Mouse (Mus musculus) heart, embryonic 14.5 days (tissue): ENCODE results near the gene Sirt7. TPM values are rescaled to one million over a fixed set of nuclear protein-coding genes. Genes with fewer than 3 reads are reported as not detected.

ENCODE experiments used
- ATAC-seq: fragments of 200-750 bp; cut with Nextera tagmentation; 2 replicates; pipeline ENCODE4 v1.8.0; 2017; ENCODE audit warnings: low read depth, moderate TSS enrichment; ENCODE audit not compliant: insufficient number of reproducible peaks, insufficient read depth, low FRiP score
- H3K27ac ChIP-seq, 2 experiments: fragments of 200-500 bp in 1 of 2; fragments of 300-500 bp in 1 of 2; sonication (generic) in 1 of 2; replicated peaks in 1 of 2; 2 replicates each; pipeline ENCODE4 v1.5.1; 2012 to 2014; ENCODE audit warnings: low read depth in 2 of 2, low read length in 2 of 2, control low read depth in 1 of 2, mild to moderate bottlenecking in 1 of 2, mixed read lengths in 1 of 2; ENCODE audit not compliant: control insufficient read depth in 1 of 2, insufficient read depth in 1 of 2
- H3K27me3 ChIP-seq: fragments of 300-500 bp; sonication (generic); 2 replicates; pipeline ENCODE4 v1.6.1; 2014; ENCODE audit warnings: mild to moderate bottlenecking, low read length, control low read depth; ENCODE audit not compliant: control insufficient read depth, insufficient read depth
- H3K36me3 ChIP-seq: fragments of 300-500 bp; sonication (generic); 2 replicates; pipeline ENCODE4 v1.6.1; 2014; ENCODE audit warnings: mild to moderate bottlenecking, control low read depth, low read length, mixed read lengths; ENCODE audit not compliant: control insufficient read depth, insufficient read depth
- H3K4me1 ChIP-seq, 2 experiments: fragments of 200-500 bp in 1 of 2; fragments of 300-500 bp in 1 of 2; sonication (generic) in 1 of 2; 2 replicates each; pipeline ENCODE4 v1.6.1; 2012 to 2014; ENCODE audit warnings: low read length in 2 of 2, control low read depth in 1 of 2, mixed read lengths in 1 of 2; ENCODE audit not compliant: control insufficient read depth in 2 of 2, insufficient read depth in 2 of 2
- H3K4me2 ChIP-seq: fragments of 300-500 bp; sonication (generic); 2 replicates; pipeline ENCODE4 v1.6.1; 2014; ENCODE audit warnings: mild to moderate bottlenecking, low read length
- H3K4me3 ChIP-seq, 2 experiments: fragments of 200-500 bp in 1 of 2; fragments of 300-500 bp in 1 of 2; sonication (generic) in 1 of 2; 2 replicates each; pipeline ENCODE4 v1.5.1; 2012 to 2014; ENCODE audit warnings: low read length in 2 of 2, mild to moderate bottlenecking in 2 of 2, control low read depth in 1 of 2, low read depth in 1 of 2, moderate library complexity in 1 of 2; ENCODE audit not compliant: control insufficient read depth in 1 of 2, insufficient read depth in 1 of 2
- H3K9ac ChIP-seq: fragments of 300-500 bp; sonication (generic); 2 replicates; pipeline ENCODE4 v1.6.1; 2014; ENCODE audit warnings: mild to moderate bottlenecking, low read length
- H3K9me3 ChIP-seq: fragments of 300-500 bp; sonication (generic); 2 replicates; pipeline ENCODE4 v1.6.1; 2016; ENCODE audit warnings: low read length, control low read depth; ENCODE audit not compliant: control insufficient read depth
- WGBS: fragments of 180-500 bp; shearing (Covaris S2); extraction: QIAGEN DNeasy Blood & Tissue Kit; methylation state at CpG from one replicate; pipeline ENCODE4 v1.1.7; 2014; 5-methylcytosine and 5-hydroxymethylcytosine counted together
- polyA plus RNA-seq: library from polyadenylated mRNA; unstranded; fragments of >200 nt; fragmentation: Nextera tagmentation; extraction: Ambion mirVana; gene quantifications from 2 replicates; pipeline ENCODE4 v1.2.1, GENCODE M21; 2014

Gene Sirt7
- polyA plus RNA-seq, 1 experiment from 2014 or later: 18.5 TPM

GRCm38 (mm10) chr11:120661076-120661460 is 36.0 kb upstream of the Sirt7 start, which contains the start of gene Notum:
TSS of gene Notum (minus strand) at chr11:120661175.
- H3K9ac ChIP-seq: peak within 1 kb of the TSS; percentile 57
- no peaks in the 10 kb centered on the region for H3K36me3 ChIP-seq
- 0% methylated on average over 35 of the region's 35 CpGs for WGBS
- H3K27ac ChIP-seq: no peak within 1 kb of the TSS
- peak within 1 kb of the TSS; percentile 43 to 45 for H3K4me3 ChIP-seq
- peaks cover 70% of the 10 kb centered on the region for H3K27me3 ChIP-seq
- H3K4me2 ChIP-seq: peak within 1 kb of the TSS; percentile 82
- peaks cover 7 to 28% of the 10 kb centered on the region in 2 experiments for H3K4me1 ChIP-seq
- ATAC-seq: no peak
- no peaks in the 10 kb centered on the region for H3K9me3 ChIP-seq

DNA sequence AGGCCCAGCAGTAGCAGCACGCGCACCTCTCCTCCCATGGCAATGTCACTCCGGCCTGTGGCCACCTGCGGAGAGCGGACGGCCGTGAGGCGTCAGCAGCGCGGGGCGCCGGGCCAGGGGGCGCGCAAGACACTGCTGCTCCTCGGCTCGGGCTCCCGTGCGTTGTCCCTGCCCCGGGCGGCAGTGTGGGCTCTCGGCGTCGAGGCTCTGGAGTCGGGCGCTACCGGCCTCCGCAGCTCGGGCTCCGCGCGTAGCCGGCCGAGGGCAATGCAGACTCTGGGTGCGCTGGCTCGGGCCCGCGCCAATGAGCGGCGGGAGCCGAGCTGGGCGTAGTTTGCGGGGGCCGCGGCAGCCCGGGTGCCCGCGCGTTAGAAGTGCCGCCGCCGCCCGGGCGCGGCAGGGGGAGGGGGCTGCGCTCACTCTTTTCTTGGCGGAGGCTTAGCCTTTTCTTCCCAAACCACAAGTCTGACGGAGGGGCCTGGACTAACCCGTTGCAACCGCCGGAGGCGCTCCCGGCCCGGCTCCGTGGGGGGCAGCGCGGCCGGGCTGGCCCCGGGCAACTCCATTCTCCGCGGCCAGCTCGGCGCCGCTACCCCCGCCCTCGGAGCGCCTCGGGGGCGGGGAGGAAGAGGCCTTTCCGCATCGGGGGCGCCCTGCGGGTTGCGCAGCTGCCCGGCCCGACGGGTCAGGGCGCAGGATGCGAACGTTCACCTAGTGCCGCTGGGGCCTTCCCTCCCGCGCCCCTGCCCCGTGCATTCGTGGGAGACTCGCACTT is 35.4 kb upstream of the Sirt7 start:
- Histone ChIP-seq H3K27ac (no peak overlapping the region), H3K4me1 (peaks cover 7 to 28% of the 10 kb centered on the region in 2 experiments), H3K4me2 (peak overlapping the region; percentile 82), H3K4me3 (peak overlapping the region; percentile 43 to 45), H3K9ac (peak overlapping the region; percentile 57), H3K27me3 (peaks cover 70% of the 10 kb centered on the region), H3K36me3 (no peaks in the 10 kb centered on the region), H3K9me3 (no peaks in the 10 kb centered on the region)
- WGBS: under 1% methylated on average over 87 of the region's 95 CpGs
- no peak for ATAC-seq

DNA sequence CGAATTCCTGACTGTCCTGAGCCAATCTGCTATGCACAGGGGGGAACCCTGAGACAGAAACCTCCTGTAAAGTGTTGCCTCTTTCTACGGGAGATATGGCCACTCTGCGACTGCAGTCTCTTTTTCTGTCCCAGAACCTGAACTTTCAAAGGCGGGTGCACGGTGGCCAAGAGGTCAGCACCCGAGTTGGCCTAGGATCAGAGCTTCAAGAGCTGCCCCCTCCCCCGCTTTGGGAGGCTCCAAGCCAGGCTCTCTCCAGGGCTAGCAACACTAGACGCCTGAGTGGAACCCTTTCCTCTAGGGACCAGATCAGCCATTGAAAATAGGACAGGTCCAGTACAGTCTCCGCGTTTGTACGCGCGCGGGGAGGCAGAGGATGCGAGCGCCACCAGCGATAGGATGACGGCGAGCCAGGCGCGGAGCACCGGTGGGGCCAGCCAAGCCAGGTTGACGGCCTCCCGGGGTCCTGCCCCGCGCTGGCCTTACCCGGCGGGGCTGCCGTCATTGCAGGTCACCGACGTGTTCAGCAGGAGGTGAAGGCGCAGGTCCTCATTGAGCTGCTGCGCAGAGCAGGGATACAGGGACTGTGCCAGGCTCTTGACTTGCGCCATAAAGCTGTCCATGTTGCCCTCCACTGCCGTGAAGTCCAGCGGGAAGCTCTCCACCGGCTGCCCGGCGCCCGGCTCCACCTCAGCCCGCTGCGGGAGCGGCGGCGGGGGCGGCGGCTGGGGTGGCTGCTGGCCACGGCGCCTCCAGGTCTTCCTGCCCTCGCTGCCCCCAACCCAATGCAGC is 34.7 kb upstream of the Sirt7 start:
- ATAC-seq: no peak
- Histone ChIP-seq H3K36me3 (no peaks in the 10 kb centered on the region), H3K4me1 (peaks cover 7 to 28% of the 10 kb centered on the region in 2 experiments), H3K27ac (no peak overlapping the region), H3K4me3 (peak overlapping the region; percentile 43 to 45), H3K9ac (peak overlapping the region; percentile 57; the same call in 1 of the 2 replicates), H3K4me2 (peak overlapping the region; percentile 82), H3K27me3 (peaks cover 70% of the 10 kb centered on the region), H3K9me3 (no peaks in the 10 kb centered on the region)
- 2% methylated on average over 49 of the region's 50 CpGs for WGBS

GRCm38 (mm10) chr11:120658876-120659410 is 33.9 kb upstream of the Sirt7 start:
- Histone ChIP-seq H3K27ac (no peak overlapping the region), H3K36me3 (no peaks in the 10 kb centered on the region), H3K27me3 (peaks cover 70% of the 10 kb centered on the region), H3K4me1 (peaks cover 7 to 28% of the 10 kb centered on the region in 2 experiments), H3K4me2 (peak overlapping the region; percentile 82), H3K4me3 (peak overlapping the region; percentile 4 to 45; a peak in 3 of 4 replicates), H3K9me3 (no peaks in the 10 kb centered on the region), H3K9ac (no peak overlapping the region)
- WGBS: 4% methylated on average over 24 of the region's 24 CpGs
- no peak for ATAC-seq

- no peak overlapping the region for H3K4me2 ChIP-seq
- H3K9me3 ChIP-seq: no peaks in the 10 kb centered on the region
- WGBS: 93% methylated on average over 4 of the region's 4 CpGs
- no peak overlapping the region for H3K4me3 ChIP-seq
- peaks cover 7 to 23% of the 10 kb centered on the region in 2 experiments for H3K4me1 ChIP-seq
- no peak overlapping the region for H3K9ac ChIP-seq
- peaks cover 62% of the 10 kb centered on the region for H3K27me3 ChIP-seq
- no peaks in the 10 kb centered on the region for H3K36me3 ChIP-seq
- H3K27ac ChIP-seq: no peak overlapping the region
- ATAC-seq: no peak
Observed at GRCm38 (mm10) chr11:120657301-120657700, 32.3 kb upstream of the Sirt7 start.

- H3K4me2 ChIP-seq: no peak overlapping the region
- no peak overlapping the region for H3K27ac ChIP-seq
- H3K4me1 ChIP-seq: peaks cover 6 to 7% of the 10 kb centered on the region in 2 experiments; a peak in 3 of 4 replicates
- H3K9ac ChIP-seq: no peak overlapping the region
- no peak for ATAC-seq
- no peaks in the 10 kb centered on the region for H3K9me3 ChIP-seq
- WGBS: 52% methylated on average over 3 of the region's 3 CpGs
- no peaks in the 10 kb centered on the region for H3K36me3 ChIP-seq
- peaks cover 36% of the 10 kb centered on the region for H3K27me3 ChIP-seq
- no peak overlapping the region for H3K4me3 ChIP-seq
Observed at GRCm38 (mm10) chr11:120654741-120655140, 29.7 kb upstream of the Sirt7 start.

- Histone ChIP-seq H3K27ac (no peak overlapping the region), H3K4me1 (peaks cover 7 to 8% of the 10 kb centered on the region in 2 experiments; a peak in 2 of 4 replicates), H3K4me3 (no peak overlapping the region), H3K36me3 (no peaks in the 10 kb centered on the region), H3K9ac (no peak overlapping the region), H3K27me3 (peaks cover 7% of the 10 kb centered on the region; the same call in 1 of the 2 replicates), H3K9me3 (no peaks in the 10 kb centered on the region), H3K4me2 (no peak overlapping the region)
- ATAC-seq: no peak
- 66% methylated on average over 3 of the region's 3 CpGs for WGBS
Observed at GRCm38 (mm10) chr11:120651872-120652271, 26.8 kb upstream of the Sirt7 start.
